Mouse (Mus musculus) left cerebral cortex, adult 11 months (tissue): ENCODE results near the gene Snd1.

ENCODE experiments used
- DNase-seq: peaks from one replicate; pipeline ENCODE4 v3.0.0; 2022; ENCODE audit warnings: low spot score

Snd1 gene

GRCm38 (mm10) chr6:28978881-28979280, 503.9 kb downstream of the Snd1 start:
- DNase-seq = no peak

DNA sequence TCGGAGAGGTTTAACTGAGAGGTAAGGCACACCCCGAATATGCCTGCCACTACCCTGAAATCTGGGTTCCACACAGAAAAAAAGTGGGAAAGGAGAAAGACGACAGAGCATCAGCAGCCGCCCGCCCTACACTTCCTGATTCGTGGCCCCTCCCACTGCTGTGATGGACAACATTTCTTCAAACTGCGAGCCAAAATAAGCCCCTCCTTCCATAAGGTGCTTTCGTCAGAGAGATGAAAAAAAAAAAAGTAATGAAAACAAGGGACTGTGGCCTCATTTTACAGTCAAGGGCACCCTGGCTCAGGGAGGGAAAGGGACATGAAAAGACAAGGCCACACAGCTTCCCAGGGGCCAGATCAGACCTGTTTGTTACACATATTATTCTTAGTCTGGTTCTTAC, 504.6 kb downstream of the Snd1 start:
- no peak for DNase-seq

- DNase-seq = no peak
These were observed 505.3 kb downstream of the Snd1 start for GRCm38 (mm10) chr6:28980219-28980618.

DNA sequence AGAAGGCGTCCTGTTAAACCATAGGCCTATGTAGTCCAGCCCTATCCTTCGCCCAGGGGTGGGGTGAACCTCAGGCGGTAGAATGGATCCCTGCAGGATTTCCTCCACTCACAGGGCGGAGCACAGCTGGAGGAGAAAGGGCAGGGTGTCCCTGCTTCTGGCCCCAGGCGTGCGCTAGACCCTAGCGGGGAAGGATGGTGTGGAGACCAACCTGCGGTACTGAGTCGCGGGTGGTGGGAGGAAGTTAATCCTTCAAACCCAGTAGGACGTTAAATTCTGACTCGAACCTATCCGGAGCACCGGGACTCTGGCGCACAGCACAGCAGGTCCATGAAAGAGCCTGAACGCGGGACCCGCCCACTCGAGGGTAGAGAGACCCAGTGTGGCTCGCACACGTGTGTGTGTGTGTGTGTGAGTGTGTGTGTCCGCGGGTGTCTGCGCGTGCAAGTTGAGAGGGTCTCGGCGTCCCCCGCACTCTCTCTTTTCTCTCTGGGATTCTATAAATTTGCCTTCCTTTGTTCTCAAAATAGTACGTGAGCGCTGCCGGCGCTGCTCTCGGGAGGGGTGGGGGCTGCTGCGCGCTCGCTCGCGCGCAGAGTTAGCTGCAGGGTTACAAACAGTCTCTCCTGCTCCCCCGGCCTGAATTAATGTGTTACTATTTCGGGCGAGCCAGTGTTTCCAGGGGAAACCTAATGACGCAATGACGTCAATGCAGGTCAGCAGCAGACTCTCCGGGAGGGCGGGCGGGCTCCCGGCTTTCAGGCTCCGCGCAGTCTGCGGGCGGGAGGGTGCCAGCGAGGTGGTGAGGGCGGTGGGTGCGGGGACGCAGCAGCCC, 506.0 kb downstream of the Snd1 start:
- peak; percentile 77 for DNase-seq

- no peak for DNase-seq
These were observed 506.6 kb downstream of the Snd1 start for GRCm38 (mm10) chr6:28981585-28981948.

GRCm38 (mm10) chr6:28981966-28982701, 507.2 kb downstream of the Snd1 start:
- DNase-seq = no peak

GRCm38 (mm10) chr6:28982817-28983216, 507.9 kb downstream of the Snd1 start:
- no peak for DNase-seq
